Mouse (Mus musculus): Measurements from ENCODE around the gene Rnls. TPM values are rescaled to one million over a fixed set of nuclear protein-coding genes. Genes with fewer than 3 reads are reported as not detected.

Gene Rnls
- polyA plus RNA-seq, 1 experiment from 2014 or later: 9.1 TPM

DNA sequence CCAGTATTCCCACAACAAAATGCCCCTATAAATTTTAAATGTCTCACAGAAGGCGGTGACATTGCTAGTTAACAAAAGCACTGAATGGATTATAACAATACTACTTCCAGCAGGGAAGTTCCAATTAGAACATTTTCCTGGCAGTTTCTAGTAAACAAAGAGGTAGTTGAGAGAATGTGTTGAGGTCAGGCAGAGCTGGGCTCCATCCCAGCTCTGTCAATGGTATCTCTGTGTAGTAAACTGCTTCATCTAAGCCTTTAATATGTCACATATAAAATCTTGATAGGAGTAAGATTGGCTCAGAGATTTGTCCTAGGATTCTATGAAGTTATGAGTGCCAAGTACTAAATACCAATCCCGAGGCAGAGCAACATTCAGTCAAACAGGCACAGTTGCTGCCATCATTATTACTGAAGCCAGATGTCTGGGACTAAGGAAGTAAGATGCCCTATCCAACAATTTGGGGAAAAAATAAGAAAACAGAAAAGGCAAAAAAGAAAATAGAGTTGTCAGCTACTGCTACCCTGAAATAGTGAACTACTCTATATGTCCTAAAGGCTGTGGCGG, 92.3 kb downstream of the Rnls start:
- H3K36me3 ChIP-seq: no peaks in the 10 kb centered on the region
- no peaks in the 10 kb centered on the region for H3K27me3 ChIP-seq
- H3K9me3 ChIP-seq (replicated peaks): no peaks in the 10 kb centered on the region
- H3K4me3 ChIP-seq: no peak overlapping the region
- WGBS: 64% methylated on average over 3 of the region's 3 CpGs
- no peak overlapping the region for H3K9ac ChIP-seq
- peaks cover 3% of the 10 kb centered on the region; the same call in 1 of the 2 replicates for H3K4me1 ChIP-seq
- no peak overlapping the region for H3K27ac ChIP-seq
- H3K4me2 ChIP-seq (replicated peaks): no peak overlapping the region
- no peak for ATAC-seq (ENCODE audit: low FRiP score)

DNA sequence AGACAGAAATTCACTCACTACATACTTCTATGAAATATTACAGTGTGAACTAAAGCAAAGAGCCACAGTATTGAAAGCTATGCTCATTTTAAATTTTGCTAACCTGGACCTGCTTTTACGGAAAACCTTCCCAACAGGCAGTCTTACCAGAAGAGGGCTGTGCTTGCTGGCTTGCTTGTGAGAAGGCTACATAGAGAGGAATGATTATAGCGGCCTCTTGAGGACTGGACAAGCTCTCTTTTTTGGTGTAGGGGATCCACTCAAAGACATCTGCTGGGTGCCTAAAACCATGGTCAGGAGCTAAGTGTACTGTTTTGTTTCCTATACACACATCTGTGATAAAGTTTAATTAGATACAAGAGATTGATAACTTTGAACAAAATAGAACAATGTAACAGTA, 95.8 kb downstream of the Rnls start:
- 48% methylated on average over 2 of the region's 2 CpGs for WGBS

DNA sequence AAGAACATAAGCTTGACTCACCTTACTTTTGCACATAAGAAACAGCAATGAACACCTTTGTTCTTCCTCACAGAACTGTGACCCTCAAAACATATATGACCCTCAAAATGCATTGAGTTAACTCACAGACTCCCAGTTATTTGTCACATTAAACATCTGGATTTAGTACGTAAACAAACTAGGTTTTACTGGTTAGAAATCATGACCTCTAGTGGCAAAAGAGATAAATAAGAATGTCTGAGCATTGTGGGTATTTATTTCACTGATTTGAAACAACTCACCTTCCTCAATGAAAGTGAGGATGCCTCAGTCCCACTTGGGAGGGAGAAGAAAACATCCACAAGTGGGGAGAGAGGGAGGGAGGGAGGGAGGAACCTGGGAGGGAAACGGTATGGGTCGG, 109.1 kb downstream of the Rnls start:
- Histone ChIP-seq H3K4me1 (no peaks in the 10 kb centered on the region), H3K36me3 (no peaks in the 10 kb centered on the region), H3K9me3 (replicated peaks) (no peaks in the 10 kb centered on the region), H3K4me3 (no peak overlapping the region), H3K27ac (no peak overlapping the region), H3K9ac (no peak overlapping the region), H3K27me3 (no peaks in the 10 kb centered on the region), H3K4me2 (replicated peaks) (no peak overlapping the region)
- ATAC-seq (ENCODE audit: low FRiP score): no peak
- WGBS: 58% methylated on average over 3 of the region's 3 CpGs

More for the DNA sequence above, 95.8 kb downstream of the Rnls start:
- Histone ChIP-seq H3K9me3 (replicated peaks) (no peaks in the 10 kb centered on the region), H3K36me3 (no peaks in the 10 kb centered on the region), H3K4me1 (peaks cover 3% of the 10 kb centered on the region; the same call in 1 of the 2 replicates), H3K27me3 (no peaks in the 10 kb centered on the region), H3K9ac (no peak overlapping the region), H3K4me3 (no peak overlapping the region), H3K4me2 (replicated peaks) (no peak overlapping the region), H3K27ac (no peak overlapping the region)
- ATAC-seq (ENCODE audit: low FRiP score): no peak

DNA sequence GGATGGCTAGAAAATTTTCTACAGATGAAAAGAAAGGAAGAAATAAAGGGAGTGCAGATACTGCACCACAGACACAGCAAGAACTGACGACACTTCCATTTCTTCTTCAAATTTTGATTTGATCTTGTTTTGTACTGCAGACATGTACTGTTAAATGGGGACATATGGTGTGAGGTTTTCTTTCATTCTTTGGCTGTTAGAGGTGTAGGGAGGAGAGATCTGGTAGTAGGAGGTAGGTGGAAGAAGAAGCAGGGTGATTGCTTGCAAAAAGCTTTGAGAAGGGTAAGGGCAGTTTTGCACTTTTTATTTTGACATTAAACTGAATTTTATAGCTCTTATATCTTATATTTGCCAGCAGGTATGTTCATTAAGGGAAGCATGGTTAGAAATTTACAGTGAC, 115.7 kb downstream of the Rnls start:
- no peaks in the 10 kb centered on the region for H3K9me3 ChIP-seq (replicated peaks)
- H3K4me1 ChIP-seq: no peaks in the 10 kb centered on the region
- 90% methylated on average over 1 of the region's 1 CpGs for WGBS
- H3K36me3 ChIP-seq: no peaks in the 10 kb centered on the region
- no peak overlapping the region for H3K4me2 ChIP-seq (replicated peaks)
- H3K27me3 ChIP-seq: no peaks in the 10 kb centered on the region
- no peak overlapping the region for H3K27ac ChIP-seq
- no peak overlapping the region for H3K9ac ChIP-seq
- H3K4me3 ChIP-seq: no peak overlapping the region
- no peak for ATAC-seq (ENCODE audit: low FRiP score)

DNA sequence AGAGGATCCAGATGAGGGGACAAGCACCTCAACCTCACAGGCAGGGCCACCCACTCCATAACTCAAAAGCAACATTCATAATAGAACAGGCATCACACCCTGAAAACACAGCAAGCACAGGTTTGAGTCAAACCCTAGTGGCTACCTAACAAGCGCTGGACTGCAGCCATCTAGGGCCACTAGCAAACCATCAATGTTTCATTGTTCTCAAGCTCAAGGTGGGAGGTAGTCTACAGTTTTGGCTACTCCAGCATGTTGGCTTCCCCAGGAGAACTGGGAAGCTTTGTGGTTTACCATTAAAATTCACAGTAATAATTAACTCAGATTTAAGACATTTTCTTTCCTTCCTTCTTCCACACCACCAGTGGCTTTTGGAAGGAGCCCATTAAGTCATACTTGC, 118.4 kb downstream of the Rnls start:
- H3K9me3 ChIP-seq (replicated peaks): no peaks in the 10 kb centered on the region
- H3K27me3 ChIP-seq: no peaks in the 10 kb centered on the region
- H3K36me3 ChIP-seq: no peaks in the 10 kb centered on the region
- no peak overlapping the region for H3K4me3 ChIP-seq
- no peak overlapping the region for H3K4me2 ChIP-seq (replicated peaks)
- H3K9ac ChIP-seq: no peak overlapping the region
- no peaks in the 10 kb centered on the region for H3K4me1 ChIP-seq
- 86% methylated on average over 1 of the region's 1 CpGs for WGBS
- ATAC-seq (ENCODE audit: low FRiP score): no peak
- H3K27ac ChIP-seq: no peak overlapping the region

DNA sequence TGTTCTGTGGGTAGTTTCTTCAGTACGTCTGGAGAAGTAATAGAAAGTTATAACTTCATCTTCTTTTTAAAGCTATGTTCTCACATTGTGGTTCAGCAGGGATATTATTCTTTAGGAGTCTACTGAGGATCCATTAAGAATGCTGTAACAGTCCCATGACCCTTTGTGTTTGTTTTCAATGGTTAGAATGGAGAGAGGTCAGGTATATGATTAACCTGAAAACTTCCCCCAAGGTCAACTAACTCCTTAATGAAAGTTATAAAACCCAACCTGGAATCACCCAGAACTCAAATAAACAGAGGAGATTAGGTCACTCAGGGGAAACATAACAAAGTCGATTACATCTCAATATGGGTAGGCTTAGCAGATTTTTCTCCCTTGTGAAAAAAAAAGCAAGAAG, 120.5 kb downstream of the Rnls start:
- H3K9me3 ChIP-seq (replicated peaks): no peaks in the 10 kb centered on the region
- no peaks in the 10 kb centered on the region for H3K27me3 ChIP-seq
- ATAC-seq (ENCODE audit: low FRiP score): no peak
- 73% methylated on average over 2 of the region's 2 CpGs for WGBS
- H3K27ac ChIP-seq: no peak overlapping the region
- no peak overlapping the region for H3K9ac ChIP-seq
- no peaks in the 10 kb centered on the region for H3K4me1 ChIP-seq
- no peak overlapping the region for H3K4me2 ChIP-seq (replicated peaks)
- H3K36me3 ChIP-seq: no peaks in the 10 kb centered on the region
- H3K4me3 ChIP-seq: no peak overlapping the region

DNA sequence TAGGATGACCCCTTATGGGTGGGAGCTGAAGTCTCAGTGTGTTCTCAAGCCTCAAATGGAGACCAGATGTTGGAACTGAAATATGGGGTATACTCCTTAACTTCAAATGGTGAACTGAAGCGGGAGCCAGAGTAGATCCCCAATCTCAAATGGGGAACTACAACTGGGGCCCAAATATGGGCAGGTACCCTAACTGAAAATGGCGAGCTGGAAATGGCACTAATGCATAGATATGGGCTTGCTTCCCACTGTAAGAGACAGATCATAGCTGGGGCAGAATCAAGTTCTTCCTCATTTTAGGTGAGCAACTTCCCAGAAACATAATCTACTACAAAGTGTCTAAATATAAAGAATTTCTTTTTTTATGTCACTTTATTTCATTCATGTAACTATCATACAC, 121.9 kb downstream of the Rnls start:
- no peak overlapping the region for H3K27ac ChIP-seq
- no peaks in the 10 kb centered on the region for H3K36me3 ChIP-seq
- no peaks in the 10 kb centered on the region for H3K9me3 ChIP-seq (replicated peaks)
- ATAC-seq (ENCODE audit: low FRiP score): no peak
- H3K4me3 ChIP-seq: no peak overlapping the region
- H3K4me1 ChIP-seq: no peaks in the 10 kb centered on the region
- WGBS: 73% methylated on average over 2 of the region's 2 CpGs
- no peaks in the 10 kb centered on the region for H3K27me3 ChIP-seq
- no peak overlapping the region for H3K4me2 ChIP-seq (replicated peaks)
- no peak overlapping the region for H3K9ac ChIP-seq

DNA sequence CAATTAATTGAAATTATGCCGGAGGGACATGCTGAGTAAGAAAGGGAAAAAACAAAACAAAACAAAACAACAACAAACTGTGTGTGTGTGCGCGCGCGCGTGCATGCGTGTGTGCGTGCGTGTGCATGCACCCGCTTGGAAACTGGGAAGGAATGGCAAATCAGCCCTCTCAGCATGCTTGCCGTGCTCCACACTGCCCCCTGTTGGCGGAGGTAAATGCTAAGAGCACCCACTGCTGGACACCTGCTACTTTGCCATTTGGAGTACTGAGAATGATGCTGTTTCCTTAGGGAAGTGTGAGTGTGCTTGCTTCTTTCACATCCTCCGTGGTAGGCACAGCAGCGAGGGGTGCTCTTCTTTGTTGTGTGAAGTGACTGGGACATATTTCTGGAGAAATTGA, 124.1 kb downstream of the Rnls start:
- no peak overlapping the region for H3K4me3 ChIP-seq
- no peak overlapping the region for H3K9ac ChIP-seq
- no peaks in the 10 kb centered on the region for H3K27me3 ChIP-seq
- no peaks in the 10 kb centered on the region for H3K9me3 ChIP-seq (replicated peaks)
- 82% methylated on average over 14 of the region's 14 CpGs for WGBS
- H3K27ac ChIP-seq: no peak overlapping the region
- H3K4me1 ChIP-seq: no peaks in the 10 kb centered on the region
- no peak overlapping the region for H3K4me2 ChIP-seq (replicated peaks)
- ATAC-seq (ENCODE audit: low FRiP score): no peak
- no peaks in the 10 kb centered on the region for H3K36me3 ChIP-seq

DNA sequence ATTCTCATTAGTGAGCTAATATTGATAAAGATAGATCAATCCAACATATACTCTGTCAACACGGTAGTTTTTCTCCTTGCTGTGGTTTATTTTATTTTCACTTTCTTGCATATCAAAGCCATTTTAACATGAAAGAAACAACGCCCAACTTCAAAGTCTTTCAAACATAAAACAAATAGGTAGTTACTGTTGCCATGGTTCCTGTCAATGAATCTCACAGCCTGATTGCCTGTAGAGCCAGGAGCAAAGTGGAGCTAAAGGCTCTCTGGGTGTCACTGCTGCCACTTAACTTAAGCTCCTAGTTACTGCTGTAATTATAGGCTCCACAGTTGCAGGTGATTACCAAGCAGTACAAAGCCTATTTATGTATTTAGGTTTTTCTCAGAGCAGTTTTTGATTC, 126.8 kb downstream of the Rnls start:
- no peak overlapping the region for H3K4me3 ChIP-seq
- no peaks in the 10 kb centered on the region for H3K27me3 ChIP-seq
- WGBS: 31% methylated on average over 2 of the region's 2 CpGs
- H3K9ac ChIP-seq: no peak overlapping the region
- H3K27ac ChIP-seq: no peak overlapping the region
- no peaks in the 10 kb centered on the region for H3K9me3 ChIP-seq (replicated peaks)
- no peak for ATAC-seq (ENCODE audit: low FRiP score)
- H3K36me3 ChIP-seq: no peaks in the 10 kb centered on the region
- H3K4me2 ChIP-seq (replicated peaks): no peak overlapping the region
- no peaks in the 10 kb centered on the region for H3K4me1 ChIP-seq

DNA sequence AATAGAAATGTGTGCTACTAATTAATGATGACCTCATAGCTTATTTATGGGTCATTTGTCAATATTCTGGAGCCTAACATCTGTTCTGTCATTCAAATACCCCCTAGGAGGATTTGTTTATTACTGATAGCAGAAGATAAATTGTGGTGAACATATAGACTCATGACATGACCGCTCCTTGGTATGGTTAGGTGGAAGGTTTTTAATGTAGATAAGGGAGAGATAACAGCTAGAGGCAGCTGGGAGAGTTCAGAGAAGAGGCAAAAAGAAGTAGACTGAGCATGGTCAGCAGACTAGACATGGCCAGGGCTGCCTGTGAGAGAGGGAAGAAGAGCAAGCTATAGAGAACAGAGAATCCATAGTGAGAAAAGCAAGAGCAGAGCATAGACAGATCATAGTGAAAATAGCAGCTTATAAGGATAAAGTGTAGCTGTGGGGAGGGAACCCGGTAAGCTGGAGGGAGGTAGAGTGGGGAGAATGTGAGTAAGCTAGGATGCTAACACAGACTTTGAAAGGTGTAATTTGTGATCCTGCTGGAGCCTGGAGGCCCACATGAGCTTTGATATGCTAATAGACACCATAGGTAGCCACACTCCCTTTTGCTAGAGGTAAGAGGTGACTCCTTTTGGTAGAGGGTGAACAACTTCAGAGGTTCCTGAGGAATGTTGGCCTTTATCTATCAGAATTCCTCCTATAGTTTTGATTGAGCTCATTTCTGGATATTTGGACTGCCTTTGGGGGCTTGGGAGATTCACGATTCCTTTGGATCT, 127.7 kb downstream of the Rnls start:
- Histone ChIP-seq H3K4me1 (no peaks in the 10 kb centered on the region), H3K9me3 (replicated peaks) (no peaks in the 10 kb centered on the region), H3K9ac (no peak overlapping the region), H3K4me2 (replicated peaks) (no peak overlapping the region), H3K27me3 (no peaks in the 10 kb centered on the region), H3K4me3 (no peak overlapping the region), H3K36me3 (no peaks in the 10 kb centered on the region), H3K27ac (no peak overlapping the region)
- ATAC-seq (ENCODE audit: low FRiP score): no peak
- 56% methylated on average over 3 of the region's 3 CpGs for WGBS

DNA sequence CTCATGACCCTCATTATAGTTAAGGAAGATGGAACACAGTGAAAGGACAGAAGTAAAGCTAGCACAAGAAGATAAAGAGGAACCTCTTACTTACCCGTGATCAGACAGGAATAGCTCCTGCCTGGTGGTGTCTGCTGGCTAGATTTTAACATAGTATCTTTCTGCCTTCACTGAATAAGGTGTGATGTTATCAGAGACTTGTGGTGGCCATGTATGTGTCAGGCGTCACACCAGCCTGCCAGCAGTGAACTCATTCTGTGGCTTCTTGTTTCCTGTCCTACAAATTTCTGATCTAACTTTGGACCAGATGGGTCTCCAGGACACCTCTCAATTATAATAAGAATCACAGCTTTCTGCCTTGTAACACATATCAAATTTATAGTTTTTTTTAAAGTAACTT, 129.7 kb downstream of the Rnls start:
- Histone ChIP-seq H3K9ac (no peak overlapping the region), H3K4me2 (replicated peaks) (no peak overlapping the region), H3K36me3 (no peaks in the 10 kb centered on the region), H3K27ac (no peak overlapping the region), H3K27me3 (no peaks in the 10 kb centered on the region), H3K4me3 (no peak overlapping the region), H3K9me3 (replicated peaks) (no peaks in the 10 kb centered on the region), H3K4me1 (no peaks in the 10 kb centered on the region)
- 82% methylated on average over 2 of the region's 2 CpGs for WGBS
- no peak for ATAC-seq (ENCODE audit: low FRiP score)

DNA sequence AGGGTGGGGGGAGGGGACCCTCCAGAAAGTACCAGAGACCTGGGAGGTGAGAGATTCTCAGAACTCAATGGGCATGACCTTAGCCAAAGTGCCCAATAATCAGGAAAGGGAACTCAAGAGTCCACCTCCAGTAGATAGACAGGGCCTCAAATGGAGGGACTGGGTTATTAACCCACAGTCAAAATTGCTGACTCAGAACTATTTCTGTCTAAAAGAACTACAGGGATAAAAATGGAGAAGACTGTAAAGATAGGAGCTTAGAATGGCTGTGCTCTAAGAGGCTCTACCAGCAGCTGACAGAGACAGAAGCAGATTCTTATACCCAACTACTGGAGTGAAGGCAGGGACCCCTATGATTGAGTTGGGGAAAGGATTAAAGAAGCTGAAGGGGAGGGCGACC, 132.9 kb downstream of the Rnls start:
- H3K36me3 ChIP-seq: no peaks in the 10 kb centered on the region
- no peaks in the 10 kb centered on the region for H3K27me3 ChIP-seq
- H3K27ac ChIP-seq: no peak overlapping the region
- no peak overlapping the region for H3K4me2 ChIP-seq (replicated peaks)
- H3K4me1 ChIP-seq: no peaks in the 10 kb centered on the region
- no peak overlapping the region for H3K4me3 ChIP-seq
- WGBS: 81% methylated on average over 1 of the region's 1 CpGs
- ATAC-seq (ENCODE audit: low FRiP score): no peak
- no peaks in the 10 kb centered on the region for H3K9me3 ChIP-seq (replicated peaks)
- H3K9ac ChIP-seq: no peak overlapping the region

DNA sequence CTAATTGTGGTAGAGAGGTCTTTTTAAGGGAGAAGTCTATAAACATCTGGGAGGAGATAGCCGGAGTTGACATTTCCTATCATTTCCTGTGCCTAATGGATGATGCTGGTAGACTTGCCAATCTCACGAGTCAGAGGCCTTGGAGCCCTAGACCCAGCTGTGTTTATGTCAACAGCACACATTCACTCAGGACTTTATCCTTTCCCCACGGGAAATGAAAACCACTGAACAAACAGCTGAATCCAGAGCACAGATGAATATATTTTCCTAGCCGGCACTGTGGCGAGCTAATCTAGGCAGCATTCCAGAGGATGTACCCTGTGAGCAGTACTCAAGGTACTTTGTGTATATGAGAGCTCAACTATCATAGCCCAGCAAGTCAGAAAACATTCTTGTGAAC, 138.2 kb downstream of the Rnls start:
- Histone ChIP-seq H3K27me3 (no peaks in the 10 kb centered on the region), H3K27ac (no peak overlapping the region), H3K4me3 (no peak overlapping the region), H3K36me3 (no peaks in the 10 kb centered on the region), H3K4me2 (replicated peaks) (no peak overlapping the region), H3K9ac (no peak overlapping the region), H3K9me3 (replicated peaks) (no peaks in the 10 kb centered on the region), H3K4me1 (no peaks in the 10 kb centered on the region)
- WGBS: 70% methylated on average over 5 of the region's 5 CpGs
- ATAC-seq (ENCODE audit: low FRiP score): no peak
